Mouse (Mus musculus) heart, adult 2 months (tissue): ENCODE measurements around the gene 2410137M14Rik. TPM values are rescaled to one million over a fixed set of nuclear protein-coding genes. Genes with fewer than 3 reads are reported as not detected.

ENCODE experiments used
- DNase-seq, 2 experiments: peaks; one replicate each; pipeline ENCODE4 v3.0.0; 2021
- H3K27ac ChIP-seq: fragments of 200-600 bp; 2 replicates; pipeline ENCODE4 v1.8.1; 2022
- H3K27me3 ChIP-seq: fragments of 200-500 bp; 2 replicates; pipeline ENCODE4 v1.6.1; 2012; ENCODE audit warnings: mild to moderate bottlenecking, low read length, inconsistent platforms, mixed read lengths; ENCODE audit not compliant: control insufficient read depth, insufficient read depth
- H3K36me3 ChIP-seq: fragments of 200-500 bp; 2 replicates; pipeline ENCODE4 v1.6.1; 2012; ENCODE audit warnings: low read length, inconsistent platforms; ENCODE audit not compliant: control insufficient read depth, insufficient read depth
- H3K4me1 ChIP-seq: fragments of 200-500 bp; 2 replicates; pipeline ENCODE4 v1.6.1; 2011; ENCODE audit warnings: low read length; ENCODE audit not compliant: control insufficient read depth, insufficient read depth
- H3K4me3 ChIP-seq: fragments of 200-600 bp; 2 replicates; pipeline ENCODE4 v1.8.1; 2022
- H3K79me2 ChIP-seq: fragments of 200-500 bp; replicated peaks from 2 replicates; pipeline ENCODE4 v1.6.1; 2012; ENCODE audit warnings: mild to moderate bottlenecking, inconsistent platforms, low read length, moderate library complexity, mixed read lengths; ENCODE audit not compliant: control insufficient read depth, insufficient read depth
- H3K9ac ChIP-seq: fragments of 200-500 bp; 2 replicates; pipeline ENCODE4 v1.6.1; 2012; ENCODE audit warnings: low read depth, mild to moderate bottlenecking, control low read depth, inconsistent platforms, low read length, mixed read lengths
- CTCF ChIP-seq: fragments of 200-600 bp; IDR thresholded peaks from 2 replicates; pipeline ENCODE4 v1.8.1; 2022; ENCODE audit warnings: antibody characterized with exemption, mild to moderate bottlenecking, moderate library complexity
- EP300 ChIP-seq: fragments of 200-500 bp; IDR thresholded peaks from 2 replicates; pipeline ENCODE4 v1.6.1; 2011; ENCODE audit warnings: low read depth, low read length, control low read depth; ENCODE audit not compliant: insufficient read depth
- POLR2A ChIP-seq: fragments of 200-500 bp; IDR thresholded peaks from 2 replicates; pipeline ENCODE4 v1.6.1; 2011; ENCODE audit warnings: mild to moderate bottlenecking, low read depth, low read length, control low read depth; ENCODE audit not compliant: insufficient read depth
- WGBS: fragments of 180-500 bp; shearing (Covaris S2); methylation state at CpG from one replicate; pipeline ENCODE4 v1.1.7; 2018; 5-methylcytosine and 5-hydroxymethylcytosine counted together
- intact Hi-C: fragments of 180-260 bp; cut with DNase I; formaldehyde crosslinking; loops from one replicate; pipeline ENCODE4 v1.15.1; 2025
- polyA plus RNA-seq: library from polyadenylated mRNA; depleted of rRNA; stranded (reverse); fragments of >200 nt; gene quantifications from 2 replicates; pipeline ENCODE4 v1.2.3, GENCODE M21; 2012; rRNA removed
- total RNA-seq, 2 experiments: library from RNA; stranded (reverse); gene quantifications; 2 replicates each; pipeline ENCODE4 v1.2.3; 2021

2410137M14Rik gene
- total and polyA plus RNA-seq, 3 experiments = 0.27 to 0.63 (median 0.61) TPM

GRCm38 (mm10) chr17:36931806-36932205, 49.2 kb downstream of the 2410137M14Rik start:
- Histone ChIP-seq H3K4me1 (peaks cover 15% of the 10 kb centered on the region), H3K9ac (no peak overlapping the region), H3K4me3 (no peak overlapping the region), H3K36me3 (no peaks in the 10 kb centered on the region; the same call in 1 of the 2 replicates), H3K27ac (peak overlapping the region; percentile 32), H3K27me3 (no peaks in the 10 kb centered on the region), H3K79me2 (no peaks in the 10 kb centered on the region)
- DNase-seq = peak; percentile 56 to 77
- intact Hi-C loops = loop anchor here (1.0 kb wide), 1 partner anchor 14 kb away; no protein-coding TSS in a partner anchor
- WGBS = 8% methylated on average over 2 of the region's 2 CpGs
- TF ChIP-seq POLR2A = no peak
- no peak for TF ChIP-seq CTCF
- no peak for TF ChIP-seq EP300

- no peak overlapping the region for H3K4me3 ChIP-seq
- H3K27ac ChIP-seq = peak overlapping the region; percentile 26
- no peak for TF ChIP-seq POLR2A
- no peak for TF ChIP-seq EP300
- no peak for TF ChIP-seq CTCF
- WGBS = 74% methylated on average over 4 of the region's 4 CpGs
- H3K27me3 ChIP-seq = no peaks in the 10 kb centered on the region
- intact Hi-C loops = no loop called here
- H3K4me1 ChIP-seq = peaks cover 15% of the 10 kb centered on the region
- no peak for DNase-seq
- H3K36me3 ChIP-seq = no peaks in the 10 kb centered on the region; the same call in 1 of the 2 replicates
- H3K9ac ChIP-seq = no peak overlapping the region
- H3K79me2 ChIP-seq = no peaks in the 10 kb centered on the region
These were observed 49.9 kb downstream of the 2410137M14Rik start for GRCm38 (mm10) chr17:36931130-36931529.

- intact Hi-C loops = no loop called here
- Histone ChIP-seq H3K27me3 (no peaks in the 10 kb centered on the region), H3K4me3 (no peak overlapping the region), H3K4me1 (peaks cover 15% of the 10 kb centered on the region), H3K9ac (no peak overlapping the region), H3K79me2 (no peaks in the 10 kb centered on the region), H3K27ac (peak overlapping the region; percentile 67), H3K36me3 (no peaks in the 10 kb centered on the region; the same call in 1 of the 2 replicates)
- peak in 1 of 2 experiments; percentile 35 for DNase-seq
- WGBS = 49% methylated on average over 6 of the region's 6 CpGs
- no peak for TF ChIP-seq CTCF
- 0 out of 2 replicates have a peak, but pooled peaks have one; percentile 38 for TF ChIP-seq EP300
- no peak for TF ChIP-seq POLR2A
These were observed 50.8 kb downstream of the 2410137M14Rik start for GRCm38 (mm10) chr17:36930233-36930632.

- Histone ChIP-seq H3K4me1 (peaks cover 15% of the 10 kb centered on the region), H3K27ac (peak overlapping the region; percentile 67), H3K4me3 (no peak overlapping the region), H3K36me3 (no peaks in the 10 kb centered on the region; the same call in 1 of the 2 replicates), H3K9ac (no peak overlapping the region), H3K79me2 (no peaks in the 10 kb centered on the region), H3K27me3 (no peaks in the 10 kb centered on the region)
- no peak for DNase-seq
- TF ChIP-seq EP300 (no peak), CTCF (no peak), POLR2A (no peak)
- intact Hi-C loops = no loop called here
- 66% methylated on average over 12 of the region's 12 CpGs for WGBS
These were observed 51.7 kb downstream of the 2410137M14Rik start for GRCm38 (mm10) chr17:36929236-36929932.

Other genes starting within 250 kb of the 2410137M14Rik start
- gene H2-M10.5, start 208.3 kb downstream of the 2410137M14Rik start, total RNA-seq = not detected
- gene H2-M10.5, start 208.3 kb downstream of the 2410137M14Rik start, polyA plus RNA-seq = not detected in 2 replicates
- gene H2-M10.6, start 169.1 kb downstream of the 2410137M14Rik start, total RNA-seq = not detected
- not detected in 2 replicates for gene H2-M10.6, start 169.1 kb downstream of the 2410137M14Rik start, polyA plus RNA-seq
- gene Trim26, start 144.1 kb downstream of the 2410137M14Rik start, total RNA-seq = 10 to 100 TPM; 19.1 to 19.3 TPM
- gene Trim26, start 144.1 kb downstream of the 2410137M14Rik start, polyA plus RNA-seq = 17.0 and 21.7 TPM in 2 replicates
- not detected for gene Trim15, start 114.0 kb downstream of the 2410137M14Rik start, total RNA-seq
- gene Trim15, start 114.0 kb downstream of the 2410137M14Rik start, polyA plus RNA-seq = 0.10 TPM in 1 of 2 replicates, not detected in the other
- 1 to 10 TPM in 1 of 2 experiments, under 1 TPM in 1; 0.13 to 2.1 TPM for gene Trim10, start 111.7 kb downstream of the 2410137M14Rik start, total RNA-seq
- gene Trim10, start 111.7 kb downstream of the 2410137M14Rik start, polyA plus RNA-seq = 0.92 TPM in 1 of 2 replicates, not detected in the other
- gene Trim40, start 91.1 kb downstream of the 2410137M14Rik start, total RNA-seq = not detected
- gene Trim40, start 91.1 kb downstream of the 2410137M14Rik start, polyA plus RNA-seq = not detected in 2 replicates
- gene Trim31, start 83.1 kb downstream of the 2410137M14Rik start, total RNA-seq = not detected
- gene Trim31, start 83.1 kb downstream of the 2410137M14Rik start, polyA plus RNA-seq = not detected in 2 replicates
- gene Rnf39, start 38.3 kb downstream of the 2410137M14Rik start, total RNA-seq = under 1 TPM; 0.77 to 0.81 TPM
- gene Rnf39, start 38.3 kb downstream of the 2410137M14Rik start, polyA plus RNA-seq = 0.64 and 1.00 TPM in 2 replicates
- 100 to 1,000 TPM in 1 of 2 experiments, 10 to 100 TPM in 1; 92.4 to 108 TPM for gene Ppp1r11, start 29.5 kb downstream of the 2410137M14Rik start, total RNA-seq
- gene Ppp1r11, start 29.5 kb downstream of the 2410137M14Rik start, polyA plus RNA-seq = 56.8 and 70.8 TPM in 2 replicates
- 10 to 100 TPM; 25.9 to 29.0 TPM for gene Znrd1, start 22.7 kb downstream of the 2410137M14Rik start, total RNA-seq
- 19.8 and 26.2 TPM in 2 replicates for gene Znrd1, start 22.7 kb downstream of the 2410137M14Rik start, polyA plus RNA-seq
- 10 to 100 TPM; 14.1 to 18.2 TPM for gene Znrd1as, start 22.6 kb downstream of the 2410137M14Rik start, total RNA-seq
- gene Znrd1as, start 22.6 kb downstream of the 2410137M14Rik start, polyA plus RNA-seq = 4.0 and 8.8 TPM in 2 replicates
- gene H2-M5, start 8.3 kb upstream of the 2410137M14Rik start, total RNA-seq = under 1 TPM; 0.41 to 0.63 TPM
- 0.14 and 0.35 TPM in 2 replicates for gene H2-M5, start 8.3 kb upstream of the 2410137M14Rik start, polyA plus RNA-seq
- 1 to 10 TPM in 1 of 2 experiments, under 1 TPM in 1; 0.94 to 1.4 TPM for gene Zfp57, start 19.9 kb upstream of the 2410137M14Rik start, total RNA-seq
- gene Zfp57, start 19.9 kb upstream of the 2410137M14Rik start, polyA plus RNA-seq = 2.3 and 4.3 TPM in 2 replicates
- gene Mog, start 42.2 kb upstream of the 2410137M14Rik start, total RNA-seq = not detected
- 0.09 TPM in 1 of 2 replicates, not detected in the other for gene Mog, start 42.2 kb upstream of the 2410137M14Rik start, polyA plus RNA-seq
- 1 to 10 TPM; 6.5 to 6.7 TPM for gene Gabbr1, start 64.7 kb upstream of the 2410137M14Rik start, total RNA-seq
- gene Gabbr1, start 64.7 kb upstream of the 2410137M14Rik start, polyA plus RNA-seq = 15.5 and 17.4 TPM in 2 replicates
- not detected for gene Olfr90, start 107.3 kb upstream of the 2410137M14Rik start, total RNA-seq
- gene Olfr90, start 107.3 kb upstream of the 2410137M14Rik start, polyA plus RNA-seq = not detected in 2 replicates
- gene Olfr91, start 117.0 kb upstream of the 2410137M14Rik start, total RNA-seq = not detected
- not detected in 2 replicates for gene Olfr91, start 117.0 kb upstream of the 2410137M14Rik start, polyA plus RNA-seq
- gene Olfr92, start 138.9 kb upstream of the 2410137M14Rik start, total RNA-seq = not detected
- gene Olfr92, start 138.9 kb upstream of the 2410137M14Rik start, polyA plus RNA-seq = not detected in 2 replicates
- not detected for gene Olfr93, start 180.3 kb upstream of the 2410137M14Rik start, total RNA-seq
- gene Olfr93, start 180.3 kb upstream of the 2410137M14Rik start, polyA plus RNA-seq = not detected in 2 replicates
- not detected for gene Ubd, start 212.7 kb upstream of the 2410137M14Rik start, total RNA-seq
- gene Ubd, start 212.7 kb upstream of the 2410137M14Rik start, polyA plus RNA-seq = 0.12 TPM in 1 of 2 replicates, not detected in the other
- not detected for gene Olfr94, start 219.8 kb upstream of the 2410137M14Rik start, total RNA-seq
- gene Olfr94, start 219.8 kb upstream of the 2410137M14Rik start, polyA plus RNA-seq = not detected in 2 replicates
- gene Olfr95, start 231.9 kb upstream of the 2410137M14Rik start, total RNA-seq = not detected
- gene Olfr95, start 231.9 kb upstream of the 2410137M14Rik start, polyA plus RNA-seq = not detected in 2 replicates
- not detected for gene Olfr96, start 238.9 kb upstream of the 2410137M14Rik start, total RNA-seq
- gene Olfr96, start 238.9 kb upstream of the 2410137M14Rik start, polyA plus RNA-seq = not detected in 2 replicates